ENCODE assay signal across 21 mouse cellular contexts in genomic region chr15:77342005-77342404, GRCm38 (mm10). TPM values are rescaled to one million over a fixed set of nuclear protein-coding genes. Genes with fewer than 3 reads are reported as not detected.
A peak's percentile ranks its signal among the peaks of the same experiment; 100 is the strongest.
DNase-seq lines count a peak whose midpoint lies in the region; ATAC-seq and TF ChIP-seq lines count a peak whose summit lies in the region.
"Had no signal": no experiment of that assay in that cellular context is flagged by ENCODE, and none has a peak within 500 bp of the region (broad histone marks: within the 10 kb centered on the region; RNA-seq: fewer than 3 reads in every experiment).

No protein-coding gene starts in this region.

- WGBS in intestine, postnatal 0 days = 89% methylated on average over 6 of the region's 6 CpGs
- 89% methylated on average over 6 of the region's 6 CpGs for WGBS in intestine, embryonic 16.5 days
- 91% methylated on average over 6 of the region's 6 CpGs for WGBS in lung, embryonic 14.5 days
- WGBS in embryonic facial prominence, embryonic 10.5 days = 87% methylated on average over 6 of the region's 6 CpGs

- H3K4me2 ChIP-seq in intestine, postnatal 0 days (replicated peaks; ENCODE audit: low read depth) = no peak overlapping the region
- no peak overlapping the region for H3K4me2 ChIP-seq in intestine, embryonic 16.5 days (ENCODE audit: low read depth, low read length)
- no peak overlapping the region for H3K4me2 ChIP-seq in lung, embryonic 14.5 days
- H3K4me2 ChIP-seq: embryonic facial prominence, embryonic 13.5 days; liver, embryonic 15.5 days had no signal

- no peaks in the 10 kb centered on the region for H3K9me3 ChIP-seq in intestine, postnatal 0 days (ENCODE audit: control insufficient read depth)
- H3K9me3 ChIP-seq in intestine, embryonic 16.5 days (ENCODE audit: control insufficient read depth, low read length) = no peaks in the 10 kb centered on the region
- H3K9me3 ChIP-seq in lung, embryonic 14.5 days (ENCODE audit: low read depth, low read length) = no peaks in the 10 kb centered on the region
- H3K9me3 ChIP-seq in embryonic facial prominence, embryonic 10.5 days = no peaks in the 10 kb centered on the region; the same call in 1 of the 2 replicates
- H3K9me3 ChIP-seq: embryonic facial prominence, embryonic 13.5 days; liver, embryonic 15.5 days had no signal

- no peak for DNase-seq in lung, embryonic 14.5 days
- DNase-seq in lung, postnatal 10 days = no peak
- DNase-seq in ES-CJ7 (ENCODE audit: low read depth, low spot score) = peak; percentile 78
- DNase-seq in embryonic facial prominence, embryonic 10.5 days (ENCODE audit: low spot score) = no peak
- DNase-seq: adrenal gland, adult 8-10 months; cerebellum, adult 11-12 months; heart, adult 11 months; right cerebral cortex, postnatal 14 days; thymus, adult 2 months had no signal

- H3K27me3 ChIP-seq in intestine, postnatal 0 days (replicated peaks; ENCODE audit: control insufficient read depth, insufficient read depth, low read length) = no peaks in the 10 kb centered on the region
- H3K27me3 ChIP-seq in intestine, embryonic 16.5 days (replicated peaks; ENCODE audit: control insufficient read depth, insufficient read depth, low read length) = no peaks in the 10 kb centered on the region
- no peaks in the 10 kb centered on the region for H3K27me3 ChIP-seq in lung, embryonic 14.5 days (ENCODE audit: insufficient read depth, low read length)
- no peaks in the 10 kb centered on the region for H3K27me3 ChIP-seq in embryonic facial prominence, embryonic 10.5 days (replicated peaks; ENCODE audit: low read depth, poor library complexity, severe bottlenecking)
- H3K27me3 ChIP-seq: embryonic facial prominence, embryonic 13.5 days had no signal

- H3K4me1 ChIP-seq in intestine, postnatal 0 days (replicated peaks; ENCODE audit: control insufficient read depth, insufficient read depth, low read length) = peaks cover 10% of the 10 kb centered on the region; the same call in 1 of the 2 replicates
- H3K4me1 ChIP-seq in intestine, embryonic 16.5 days (ENCODE audit: control insufficient read depth, insufficient read depth, low read length) = peaks cover 42% of the 10 kb centered on the region
- peaks cover 15% of the 10 kb centered on the region for H3K4me1 ChIP-seq in lung, embryonic 14.5 days (ENCODE audit: insufficient read depth)
- peaks cover 79% of the 10 kb centered on the region for H3K4me1 ChIP-seq in embryonic facial prominence, embryonic 10.5 days

- no peak overlapping the region for H3K4me3 ChIP-seq in intestine, postnatal 0 days (ENCODE audit: low read depth, low read length)
- H3K4me3 ChIP-seq in intestine, embryonic 16.5 days (ENCODE audit: low read length) = no peak overlapping the region
- no peak overlapping the region for H3K4me3 ChIP-seq in lung, embryonic 14.5 days (ENCODE audit: low read depth, low read length)
- no peak overlapping the region for H3K4me3 ChIP-seq in embryonic facial prominence, embryonic 10.5 days
- H3K4me3 ChIP-seq: embryonic facial prominence, embryonic 13.5 days; liver, embryonic 15.5 days had no signal

- ATAC-seq in intestine, postnatal 0 days = no peak
- ATAC-seq in intestine, embryonic 16.5 days = no peak
- ATAC-seq in lung, embryonic 14.5 days (ENCODE audit: insufficient read depth) = no peak
- no peak for ATAC-seq in megakaryocyte progenitor cell, adult 5-6 weeks (replicated peaks; ENCODE audit: poor library complexity)
- ATAC-seq: CD4-positive, CD25-positive, alpha-beta regulatory T cell, adult 4 months; hindbrain, embryonic 16.5 days; midbrain, embryonic 16.5 days had no signal

- H3K9ac ChIP-seq in intestine, postnatal 0 days (ENCODE audit: low read depth, low read length) = no peak overlapping the region
- no peak overlapping the region for H3K9ac ChIP-seq in intestine, embryonic 16.5 days (ENCODE audit: low read depth, low read length)
- H3K9ac ChIP-seq in lung, embryonic 14.5 days = no peak overlapping the region
- H3K9ac ChIP-seq: embryonic facial prominence, embryonic 13.5 days; liver, embryonic 15.5 days had no signal

- TF ChIP-seq CTCF in intestine, postnatal 0 days (IDR thresholded peaks at IDR 0.05; ENCODE audit: low read depth) = peak; percentile 44
- TF ChIP-seq CTCF in lung, embryonic 14.5 days (IDR thresholded peaks at IDR 0.05; ENCODE audit: low read depth) = peak; percentile 19; the same call in 1 of the 2 replicates

- H3K27ac ChIP-seq in intestine, postnatal 0 days (ENCODE audit: low read depth, low read length) = no peak overlapping the region
- no peak overlapping the region for H3K27ac ChIP-seq in intestine, embryonic 16.5 days (ENCODE audit: low read length)
- no peak overlapping the region for H3K27ac ChIP-seq in lung, embryonic 14.5 days (ENCODE audit: low read depth)
- H3K27ac ChIP-seq in embryonic facial prominence, embryonic 10.5 days (replicated peaks) = peak overlapping the region; percentile 85; the same call in 1 of the 2 replicates
- H3K27ac ChIP-seq: embryonic facial prominence, embryonic 13.5 days; liver, embryonic 15.5 days had no signal

- H3K36me3 ChIP-seq in intestine, postnatal 0 days (ENCODE audit: control insufficient read depth, insufficient read depth) = no peaks in the 10 kb centered on the region
- H3K36me3 ChIP-seq in intestine, embryonic 16.5 days (ENCODE audit: control insufficient read depth, insufficient read depth, low read length) = no peaks in the 10 kb centered on the region
- no peaks in the 10 kb centered on the region for H3K36me3 ChIP-seq in lung, embryonic 14.5 days (ENCODE audit: insufficient read depth)
- no peaks in the 10 kb centered on the region for H3K36me3 ChIP-seq in embryonic facial prominence, embryonic 10.5 days (replicated peaks)
- H3K36me3 ChIP-seq: embryonic facial prominence, embryonic 13.5 days; liver, embryonic 15.5 days had no signal

RNA-seq across cellular contexts. Expression of gene Rbfox2, which starts 35.2 kb away (rescaled TPM):
- 16.8 and 20.3 TPM in 2 replicates for polyA plus RNA-seq in intestine, postnatal 0 days (2015; fragmentation: Nextera tagmentation; extraction: Ambion mirVana)
- polyA plus RNA-seq in intestine, embryonic 16.5 days (2015; fragmentation: Nextera tagmentation; extraction: Ambion mirVana) = 31.5 and 34.0 TPM in 2 replicates
- 51.9 and 55.8 TPM in 2 replicates for polyA plus RNA-seq in lung, embryonic 14.5 days (2014; fragmentation: Nextera tagmentation; extraction: Ambion mirVana)
- polyA plus RNA-seq in embryonic facial prominence, embryonic 10.5 days (2016; fragmentation: Nextera tagmentation; extraction: Ambion mirVana) = 60.7 and 61.9 TPM in 2 replicates
- total RNA-seq in megakaryocyte progenitor cell, adult 5-6 weeks (2015) = 0.22 and 0.32 TPM in 2 replicates
- total RNA-seq in megakaryocyte progenitor cell, adult 5-6 weeks (2017) = 0.54 and 0.87 TPM in 2 replicates
- polyA plus RNA-seq: CD4-positive, CD25-positive, alpha-beta regulatory T cell, adult 4 months had no signal

RNA-seq across cellular contexts. Expression of gene Apol7a, which starts 56.9 kb away (rescaled TPM):
- polyA plus RNA-seq in intestine, postnatal 0 days (2015; fragmentation: Nextera tagmentation; extraction: Ambion mirVana) = 30.9 and 31.4 TPM in 2 replicates
- polyA plus RNA-seq in intestine, embryonic 16.5 days (2015; fragmentation: Nextera tagmentation; extraction: Ambion mirVana) = 12.5 and 13.4 TPM in 2 replicates
- polyA plus RNA-seq in lung, embryonic 14.5 days (2014; fragmentation: Nextera tagmentation; extraction: Ambion mirVana) = not detected in 2 replicates
- polyA plus RNA-seq in embryonic facial prominence, embryonic 10.5 days (2016; fragmentation: Nextera tagmentation; extraction: Ambion mirVana) = not detected in 2 replicates
- total RNA-seq in megakaryocyte progenitor cell, adult 5-6 weeks (2015) = not detected in 2 replicates
- not detected in 2 replicates for total RNA-seq in megakaryocyte progenitor cell, adult 5-6 weeks (2017)
- total RNA-seq: common myeloid progenitor, adult 5-6 weeks; megakaryocyte, adult 5-6 weeks had no signal
- polyA plus RNA-seq: brain, embryonic 14.5 days; CD4-positive, CD25-positive, alpha-beta regulatory T cell, adult 4 months; embryonic facial prominence, embryonic 13.5 days; forebrain, embryonic 11.5 days; hindbrain, embryonic 16.5 days; midbrain, embryonic 16.5 days had no signal

Comparison
In these comparisons a context has a peak if more than half of its experiments do, and no peak if none do; other contexts are left out.
1. RNA of gene Apol7a, which starts 56.9 kb away (polyA plus RNA-seq): 30.9 to 31.4 TPM in intestine, postnatal 0 days and 12.5 to 13.4 TPM in intestine, embryonic 16.5 days; not detected in lung, embryonic 14.5 days and not detected in embryonic facial prominence, embryonic 10.5 days; every median in the first group is over 10 times any median in the second.